Mouse (Mus musculus): Measurements from ENCODE around the gene Rab4b. TPM values are rescaled to one million over a fixed set of nuclear protein-coding genes. Genes with fewer than 3 reads are reported as not detected.

Rab4b gene
- polyA plus RNA-seq, 1 experiment from 2014 or later, result 69.4 TPM

DNA sequence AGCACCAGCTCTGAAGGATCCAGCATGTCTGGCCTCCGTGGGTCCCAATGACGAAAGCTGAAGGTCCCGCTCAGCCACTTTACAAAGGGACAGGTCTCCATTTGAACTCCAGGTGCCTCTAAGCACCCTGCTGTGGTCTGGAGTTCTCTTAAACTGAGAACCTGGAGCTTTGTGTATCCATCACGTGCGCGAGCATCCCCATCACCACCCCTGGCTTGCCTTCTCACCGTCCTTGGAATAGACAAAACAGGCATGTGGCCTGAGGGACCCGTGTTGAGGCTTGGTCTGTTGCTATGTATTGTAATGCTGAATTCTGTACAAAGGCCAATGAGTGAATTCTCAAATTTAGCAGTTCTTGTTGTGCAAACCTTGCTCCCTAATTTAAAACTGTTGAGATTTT is 20.1 kb upstream of the Rab4b start:
- no peak overlapping the region for H3K4me2 ChIP-seq (replicated peaks)
- H3K36me3 ChIP-seq, result peaks cover 40% of the 10 kb centered on the region
- no peak for ATAC-seq (ENCODE audit: low FRiP score, low read depth)
- no peaks in the 10 kb centered on the region for H3K27me3 ChIP-seq
- H3K9ac ChIP-seq, result no peak overlapping the region
- H3K9me3 ChIP-seq, result no peaks in the 10 kb centered on the region
- H3K27ac ChIP-seq, result no peak overlapping the region
- 91% methylated on average over 8 of the region's 8 CpGs for WGBS
- peaks cover 11% of the 10 kb centered on the region for H3K4me1 ChIP-seq
- H3K4me3 ChIP-seq, result no peak overlapping the region

DNA sequence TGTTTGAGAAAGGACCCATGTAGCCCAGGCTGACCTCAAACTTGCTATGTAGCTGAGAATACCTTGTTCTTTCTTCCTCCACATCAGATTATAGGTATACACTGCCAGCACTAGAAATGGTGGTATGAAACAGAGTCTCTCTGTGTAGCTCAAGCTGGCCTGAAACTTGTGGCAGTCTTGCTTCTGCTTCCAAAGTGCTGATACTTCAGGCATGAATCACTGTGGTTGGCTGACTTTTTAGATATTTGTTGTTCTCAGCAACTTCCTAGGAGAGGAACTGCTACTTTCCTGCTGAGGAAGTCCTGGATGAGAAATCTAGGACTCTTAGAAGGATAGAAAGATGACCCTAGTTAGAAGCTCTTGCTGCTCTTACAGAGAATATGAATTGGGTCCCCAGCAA is 19.7 kb upstream of the Rab4b start:
- no peak for ATAC-seq (ENCODE audit: low FRiP score, low read depth)
- Histone ChIP-seq H3K27me3 (no peaks in the 10 kb centered on the region), H3K27ac (no peak overlapping the region), H3K4me2 (replicated peaks) (no peak overlapping the region), H3K36me3 (peaks cover 40% of the 10 kb centered on the region), H3K9ac (no peak overlapping the region), H3K9me3 (no peaks in the 10 kb centered on the region), H3K4me3 (no peak overlapping the region), H3K4me1 (peaks cover 16% of the 10 kb centered on the region)

DNA sequence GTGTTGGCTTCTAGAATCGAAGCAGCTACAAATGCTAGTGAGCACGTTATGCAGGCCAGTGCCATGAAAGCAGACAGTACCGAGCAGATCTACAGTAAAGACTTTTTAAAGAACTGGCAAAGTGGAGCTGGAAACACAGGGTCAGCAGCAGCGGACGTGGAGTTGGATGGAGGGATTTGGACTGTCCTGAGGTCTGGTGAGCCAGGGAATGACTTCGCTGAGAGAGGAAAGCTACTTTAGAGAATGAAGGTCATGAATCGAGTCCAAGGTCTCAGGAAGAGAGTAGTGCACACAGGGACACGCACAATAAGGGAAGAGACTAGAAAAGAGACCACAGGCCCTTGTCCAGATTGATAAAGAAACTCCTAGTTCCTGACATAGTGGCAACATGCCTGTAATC is 18.9 kb upstream of the Rab4b start:
- Histone ChIP-seq H3K9me3 (no peaks in the 10 kb centered on the region), H3K4me3 (no peak overlapping the region), H3K27me3 (no peaks in the 10 kb centered on the region), H3K4me1 (peaks cover 18% of the 10 kb centered on the region), H3K27ac (no peak overlapping the region), H3K4me2 (replicated peaks) (no peak overlapping the region), H3K36me3 (peaks cover 40% of the 10 kb centered on the region), H3K9ac (no peak overlapping the region)
- 93% methylated on average over 8 of the region's 8 CpGs for WGBS
- ATAC-seq (ENCODE audit: low FRiP score, low read depth), result no peak

DNA sequence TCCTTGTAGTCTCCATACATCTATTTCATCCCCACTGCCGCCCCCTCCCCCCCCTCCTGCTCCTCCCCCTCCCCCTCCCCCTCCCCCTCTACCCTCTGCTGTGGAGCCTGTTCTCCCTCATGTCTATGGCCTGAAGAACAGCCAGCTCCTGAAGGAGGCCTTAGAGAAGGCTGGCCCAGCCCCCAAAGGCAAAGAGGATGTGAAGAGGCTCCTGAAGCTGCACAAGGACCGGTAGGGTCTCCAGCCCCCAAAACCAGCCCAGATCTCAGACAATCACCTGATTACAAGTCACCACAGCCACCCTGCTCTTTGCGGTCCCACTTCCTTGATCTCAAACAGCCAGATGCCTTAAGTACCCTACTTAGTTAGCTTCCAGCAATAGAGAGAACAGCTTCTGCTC is 18.4 kb upstream of the Rab4b start:
- Histone ChIP-seq H3K36me3 (peaks cover 41% of the 10 kb centered on the region), H3K4me3 (no peak overlapping the region), H3K9me3 (no peaks in the 10 kb centered on the region), H3K4me1 (peaks cover 18% of the 10 kb centered on the region), H3K4me2 (replicated peaks) (peak overlapping the region; percentile 69; the same call in 1 of the 2 replicates), H3K27me3 (no peaks in the 10 kb centered on the region), H3K9ac (no peak overlapping the region), H3K27ac (no peak overlapping the region)
- ATAC-seq (ENCODE audit: low FRiP score, low read depth), result no peak
- 83% methylated on average over 3 of the region's 3 CpGs for WGBS

DNA sequence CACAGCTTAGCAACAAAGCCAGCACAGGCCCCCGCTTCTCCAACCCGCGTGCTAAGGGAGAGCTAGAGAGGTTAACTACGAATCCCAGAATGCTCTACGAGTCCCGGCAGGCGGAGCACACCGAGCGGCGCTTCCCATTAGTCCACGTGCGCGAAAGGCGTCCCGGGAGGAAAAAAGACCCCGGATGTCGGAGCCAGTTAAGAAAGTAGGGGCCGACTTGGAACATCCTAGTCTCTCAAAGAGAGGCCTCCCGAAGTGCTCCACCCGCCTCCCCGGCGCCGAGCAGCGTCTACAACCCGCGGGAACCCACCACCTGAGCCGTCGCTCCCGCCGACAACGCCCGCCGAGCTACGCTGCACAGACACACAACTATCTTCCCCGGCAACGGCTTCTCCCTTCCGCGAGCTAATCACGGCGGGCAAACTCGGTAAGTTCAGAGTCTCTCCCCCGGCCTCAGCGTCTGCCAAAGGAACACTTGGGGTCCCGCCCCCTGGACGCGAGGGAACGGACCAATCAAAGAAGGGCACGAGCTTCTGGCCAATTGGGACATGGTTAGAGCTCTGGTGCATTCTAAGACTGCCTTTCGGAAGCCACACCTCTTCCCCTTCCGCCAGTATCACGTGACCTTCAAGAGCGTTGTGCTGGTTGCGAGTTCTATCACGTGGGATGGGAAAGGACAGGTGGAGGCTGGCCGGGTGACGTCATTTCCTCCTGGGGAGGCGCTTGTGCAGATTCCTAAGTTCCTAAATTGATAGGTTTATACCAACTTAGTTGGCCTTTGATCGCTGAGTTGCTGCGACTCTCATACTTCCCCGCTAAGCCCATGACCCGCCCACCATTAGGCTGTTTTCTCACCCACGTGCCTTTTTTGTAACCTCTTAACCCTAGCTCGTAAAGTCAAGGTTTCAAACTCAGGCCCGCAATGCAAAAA is 17.2 kb upstream of the Rab4b start, which contains the start of the genes BC024978 and Snrpa:
BC024978 (plus strand) TSS at position 101 of the 931 bp plus-strand sequence.
Snrpa (minus strand) TSS at position 591 of the 931 bp plus-strand sequence.
- peak; percentile 99 for ATAC-seq (ENCODE audit: low FRiP score, low read depth)
- peaks cover 44% of the 10 kb centered on the region for H3K36me3 ChIP-seq

DNA sequence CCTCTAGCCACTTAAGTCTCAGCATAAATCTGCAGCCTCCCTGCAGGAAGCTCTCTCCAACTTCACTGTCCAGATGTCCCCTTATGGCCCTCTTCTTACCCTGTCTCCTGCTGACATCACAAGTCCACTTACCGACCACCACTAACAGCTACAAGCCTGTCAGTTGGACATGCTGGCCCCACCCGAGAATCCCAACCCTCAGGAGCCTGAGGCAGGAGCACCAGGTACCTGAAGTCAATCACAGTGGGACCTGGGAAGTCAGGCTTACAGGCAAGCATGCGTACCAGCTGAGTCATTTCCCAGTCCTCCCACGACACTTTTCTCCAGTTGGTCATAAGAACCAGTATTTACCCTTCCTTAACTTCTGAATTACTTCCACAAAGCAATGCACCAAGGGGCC is 15.0 kb upstream of the Rab4b start:
- H3K9ac ChIP-seq, result peak overlapping the region; percentile 31; the same call in 1 of the 2 replicates
- ATAC-seq (ENCODE audit: low FRiP score, low read depth), result no peak
- H3K4me1 ChIP-seq, result peaks cover 18% of the 10 kb centered on the region
- no peaks in the 10 kb centered on the region for H3K9me3 ChIP-seq
- H3K4me2 ChIP-seq (replicated peaks), result peak overlapping the region; percentile 82
- H3K27ac ChIP-seq, result no peak overlapping the region
- WGBS, result 83% methylated on average over 4 of the region's 4 CpGs
- H3K4me3 ChIP-seq, result no peak overlapping the region
- H3K36me3 ChIP-seq, result peaks cover 60% of the 10 kb centered on the region
- no peaks in the 10 kb centered on the region for H3K27me3 ChIP-seq

More for the DNA sequence above, 17.2 kb upstream of the Rab4b start, which contains the start of the genes BC024978 and Snrpa:
- Histone ChIP-seq H3K9ac (peak within 1 kb of the TSS; percentile 86), H3K4me2 (replicated peaks) (peak within 1 kb of the TSS; percentile 82), H3K4me1 (peaks cover 18% of the 10 kb centered on the region), H3K27ac (peak within 1 kb of the TSS; percentile 99), H3K4me3 (peak within 1 kb of the TSS; percentile 80), H3K9me3 (no peaks in the 10 kb centered on the region), H3K27me3 (no peaks in the 10 kb centered on the region)
- under 1% methylated on average over 64 of the region's 64 CpGs for WGBS

DNA sequence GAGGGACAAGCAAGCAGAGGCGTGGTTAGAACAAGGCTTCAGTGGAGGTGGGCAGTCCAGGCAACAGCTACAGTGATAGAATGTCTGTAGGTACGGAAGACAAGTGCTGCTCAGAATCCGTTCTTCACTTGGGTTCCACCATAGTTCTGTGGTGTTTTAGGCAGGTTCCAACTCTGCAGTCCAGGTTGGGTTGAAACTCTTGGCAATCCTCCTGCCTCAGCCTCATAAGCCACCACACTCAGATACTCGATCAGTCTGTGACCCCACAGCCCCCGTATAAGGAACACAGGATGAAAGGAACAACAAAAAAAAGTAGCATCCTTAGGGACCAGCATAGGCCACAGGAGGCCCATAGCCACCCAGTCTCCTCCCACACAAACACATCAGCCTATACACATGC is 13.7 kb upstream of the Rab4b start:
- Histone ChIP-seq H3K9me3 (no peaks in the 10 kb centered on the region), H3K9ac (no peak overlapping the region), H3K27ac (no peak overlapping the region), H3K4me2 (replicated peaks) (no peak overlapping the region), H3K4me3 (no peak overlapping the region), H3K36me3 (peaks cover 71% of the 10 kb centered on the region), H3K27me3 (no peaks in the 10 kb centered on the region), H3K4me1 (peaks cover 18% of the 10 kb centered on the region)
- ATAC-seq (ENCODE audit: low FRiP score, low read depth), result no peak
- WGBS, result 92% methylated on average over 5 of the region's 5 CpGs

DNA sequence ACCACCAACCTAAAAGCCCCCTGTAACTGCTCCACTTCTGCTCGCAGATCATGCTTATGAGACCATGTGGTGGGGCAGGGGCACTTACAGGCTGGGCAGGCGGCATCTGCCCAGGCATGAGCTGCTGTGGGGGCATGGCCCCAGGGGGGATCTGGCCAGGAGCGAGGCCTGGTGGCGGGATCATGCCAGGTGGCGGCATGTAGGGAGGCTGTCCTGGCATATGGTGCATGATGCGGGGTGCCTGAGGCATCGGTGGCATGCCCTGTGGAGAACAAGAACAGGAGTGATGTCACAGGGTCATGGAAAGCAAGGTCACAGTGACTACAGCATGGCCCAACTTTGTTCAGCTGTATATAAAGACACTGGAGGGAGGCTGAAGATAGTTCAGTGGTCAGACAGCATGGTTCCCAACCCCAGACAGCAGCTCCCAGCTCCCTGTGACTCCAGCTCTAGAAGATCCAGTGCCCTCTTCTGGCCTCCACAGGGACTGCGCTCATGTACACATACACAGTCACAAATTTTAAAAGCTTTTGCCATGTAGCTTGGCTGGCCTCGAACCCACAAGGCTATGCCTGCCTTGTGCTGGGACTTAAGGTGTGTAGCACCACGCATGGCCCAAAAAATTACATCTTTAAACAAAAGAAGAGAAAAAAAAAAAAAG is 10.7 kb upstream of the Rab4b start:
- no peaks in the 10 kb centered on the region for H3K9me3 ChIP-seq
- H3K4me2 ChIP-seq (replicated peaks), result no peak overlapping the region
- no peaks in the 10 kb centered on the region for H3K27me3 ChIP-seq
- no peak overlapping the region for H3K27ac ChIP-seq
- H3K4me3 ChIP-seq, result no peak overlapping the region
- H3K9ac ChIP-seq, result no peak overlapping the region
- WGBS, result 96% methylated on average over 10 of the region's 10 CpGs
- H3K4me1 ChIP-seq, result peaks cover 11% of the 10 kb centered on the region
- H3K36me3 ChIP-seq, result peaks cover 98% of the 10 kb centered on the region
- no peak for ATAC-seq (ENCODE audit: low FRiP score, low read depth)

DNA sequence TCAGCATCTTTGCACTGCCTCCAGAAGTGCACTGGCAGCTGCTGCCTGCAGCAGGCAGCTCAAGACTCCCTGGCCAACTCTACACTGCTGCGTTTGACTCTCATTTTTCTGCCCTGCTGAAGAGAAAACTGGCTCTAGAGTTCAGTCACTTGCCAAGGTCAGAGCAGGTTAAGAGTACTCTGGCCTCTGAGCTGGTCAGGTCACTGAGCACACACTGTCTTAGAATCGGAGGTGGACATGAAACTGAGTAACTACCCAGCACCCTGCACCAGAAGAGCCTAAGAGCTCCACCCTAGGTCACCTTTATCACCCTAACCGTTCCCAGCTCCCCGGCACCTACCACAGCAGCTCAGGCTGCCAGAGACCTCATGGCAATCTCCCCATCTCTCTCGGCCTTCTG is 7.3 kb upstream of the Rab4b start:
- ATAC-seq (ENCODE audit: low FRiP score, low read depth), result no peak
- Histone ChIP-seq H3K9me3 (no peaks in the 10 kb centered on the region), H3K9ac (no peak overlapping the region), H3K36me3 (peaks cover 76% of the 10 kb centered on the region), H3K4me2 (replicated peaks) (no peak overlapping the region), H3K4me1 (peaks cover 5% of the 10 kb centered on the region; the same call in 1 of the 2 replicates), H3K4me3 (no peak overlapping the region), H3K27ac (no peak overlapping the region), H3K27me3 (no peaks in the 10 kb centered on the region)
- 93% methylated on average over 5 of the region's 5 CpGs for WGBS

DNA sequence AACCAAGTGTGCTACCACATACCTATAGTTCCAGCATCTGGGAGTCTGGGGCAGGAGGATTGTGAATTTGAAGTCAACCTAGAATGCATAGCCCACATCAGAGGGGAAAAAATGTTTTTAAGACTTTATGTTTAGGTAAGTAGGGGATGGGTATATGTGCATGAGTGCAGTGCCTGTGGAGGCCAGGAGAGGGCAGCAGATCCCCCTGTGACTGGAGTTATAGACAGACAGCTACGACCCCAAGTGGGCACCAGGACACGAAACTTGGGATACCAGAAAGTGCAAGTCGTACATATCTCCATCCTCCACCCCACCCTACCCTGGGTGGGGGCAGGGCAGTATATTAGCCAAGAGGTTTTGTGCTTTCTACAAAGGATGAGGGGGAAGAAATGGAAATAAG is 6.3 kb upstream of the Rab4b start:
- Histone ChIP-seq H3K9me3 (no peaks in the 10 kb centered on the region), H3K36me3 (peaks cover 65% of the 10 kb centered on the region), H3K27me3 (no peaks in the 10 kb centered on the region), H3K4me1 (peaks cover 8% of the 10 kb centered on the region; the same call in 1 of the 2 replicates), H3K4me3 (no peak overlapping the region), H3K4me2 (replicated peaks) (no peak overlapping the region), H3K9ac (no peak overlapping the region), H3K27ac (no peak overlapping the region)
- no peak for ATAC-seq (ENCODE audit: low FRiP score, low read depth)
- WGBS, result 64% methylated on average over 3 of the region's 3 CpGs

DNA sequence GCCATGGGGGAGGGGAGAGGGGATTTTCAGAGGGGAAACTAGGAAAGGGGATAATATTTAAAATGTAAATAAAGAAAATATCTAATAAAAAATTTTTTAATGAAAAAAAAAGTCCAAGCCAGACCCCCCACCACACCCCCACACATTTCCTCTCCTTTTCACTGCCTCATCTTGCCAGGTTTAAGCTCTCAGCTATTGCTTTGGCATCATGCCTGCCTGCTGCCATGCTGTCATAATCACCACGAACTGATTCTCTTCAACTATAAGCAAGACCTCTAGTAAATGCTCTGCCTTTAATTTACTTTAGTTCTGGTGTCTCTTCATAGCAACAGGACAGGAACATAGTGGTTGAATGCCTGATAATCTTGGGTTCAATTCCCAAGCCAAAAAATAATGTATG is 3.8 kb upstream of the Rab4b start:
- Histone ChIP-seq H3K27ac (no peak overlapping the region), H3K9me3 (no peaks in the 10 kb centered on the region), H3K4me1 (peaks cover 22% of the 10 kb centered on the region), H3K4me2 (replicated peaks) (no peak overlapping the region), H3K9ac (no peak overlapping the region), H3K36me3 (peaks cover 41% of the 10 kb centered on the region), H3K27me3 (no peaks in the 10 kb centered on the region), H3K4me3 (no peak overlapping the region)
- 79% methylated on average over 1 of the region's 1 CpGs for WGBS
- no peak for ATAC-seq (ENCODE audit: low FRiP score, low read depth)
